Mouse (Mus musculus) heart, adult 11 months (tissue): ENCODE measurements around the gene Jun.

ENCODE experiments used
- DNase-seq: peaks from one replicate; pipeline ENCODE4 v3.0.0; 2022

The Jun gene

GRCm38 (mm10) chr4:95073214-95073750 is 21.3 kb upstream of the Jun start:
- DNase-seq = peak; percentile 88

GRCm38 (mm10) chr4:95070407-95070806 is 18.4 kb upstream of the Jun start:
- peak; percentile 53 for DNase-seq

- DNase-seq = peak; percentile 75
Measured at GRCm38 (mm10) chr4:95068045-95068948, 16.3 kb upstream of the Jun start.

- peak; percentile 63 for DNase-seq
Measured at GRCm38 (mm10) chr4:95063609-95064210, 11.7 kb upstream of the Jun start.

- peak; percentile 84 for DNase-seq
Measured at GRCm38 (mm10) chr4:95062873-95063272, 10.9 kb upstream of the Jun start.

GRCm38 (mm10) chr4:95057264-95057663 is 5.2 kb upstream of the Jun start:
- no peak for DNase-seq

GRCm38 (mm10) chr4:95055276-95055675 is 3.3 kb upstream of the Jun start:
- no peak for DNase-seq

GRCm38 (mm10) chr4:95054336-95054735 is 2.3 kb upstream of the Jun start:
- DNase-seq = no peak

GRCm38 (mm10) chr4:95053791-95054117 is 1.7 kb upstream of the Jun start:
- DNase-seq = peak; percentile 98

- peak; percentile 100 for DNase-seq
Measured at GRCm38 (mm10) chr4:95053041-95053790, 1.2 kb upstream of the Jun start.

GRCm38 (mm10) chr4:95051311-95051871 is 631 bp downstream of the Jun start:
- DNase-seq = no peak

GRCm38 (mm10) chr4:95050518-95051278 is 1.3 kb downstream of the Jun start:
- DNase-seq = peak; percentile 97

GRCm38 (mm10) chr4:95049884-95050517 is 2.0 kb downstream of the Jun start:
- peak; percentile 99 for DNase-seq

- no peak for DNase-seq
Measured at GRCm38 (mm10) chr4:95049153-95049552, 2.9 kb downstream of the Jun start.

GRCm38 (mm10) chr4:95048731-95049100 is 3.3 kb downstream of the Jun start:
- no peak for DNase-seq

- DNase-seq = no peak
Measured at GRCm38 (mm10) chr4:95048021-95048730, 3.8 kb downstream of the Jun start.

- no peak for DNase-seq
Measured at GRCm38 (mm10) chr4:95045133-95045532, 6.9 kb downstream of the Jun start.

GRCm38 (mm10) chr4:95044721-95045120 is 7.3 kb downstream of the Jun start:
- DNase-seq = no peak

GRCm38 (mm10) chr4:95038024-95038423 is 14.0 kb downstream of the Jun start:
- peak; percentile 96 for DNase-seq

GRCm38 (mm10) chr4:95031158-95031557 is 20.9 kb downstream of the Jun start:
- peak; percentile 72 for DNase-seq
